8 mouse cellular contexts compared by ENCODE assay signal in genomic region chr6:137654776-137655175, GRCm38 (mm10). TPM values are rescaled to one million over a fixed set of nuclear protein-coding genes. Genes with fewer than 3 reads are reported as not detected.
DNase-seq lines count a peak whose midpoint lies in the region; ATAC-seq and TF ChIP-seq lines count a peak whose summit lies in the region.

Eps8 (minus strand) TSS chr6:137654876.

- H3K27ac ChIP-seq in cerebellum, adult 2 months (ENCODE audit: insufficient read depth, low read length) = no peak within 1 kb of the TSS
- no peak within 1 kb of the TSS for H3K27ac ChIP-seq in lung, embryonic 15.5 days
- no peak within 1 kb of the TSS for H3K27ac ChIP-seq in intestine, embryonic 14.5 days (ENCODE audit: low read depth)
- no peak within 1 kb of the TSS for H3K27ac ChIP-seq in neural tube, embryonic 15.5 days (replicated peaks)

- no peak within 1 kb of the TSS for H3K9ac ChIP-seq in lung, embryonic 15.5 days
- H3K9ac ChIP-seq in intestine, embryonic 14.5 days (ENCODE audit: low read length) = no peak within 1 kb of the TSS
- H3K9ac ChIP-seq in neural tube, embryonic 15.5 days (replicated peaks) = no peak within 1 kb of the TSS

- no peak within 1 kb of the TSS for H3K4me3 ChIP-seq in cerebellum, adult 2 months (replicated peaks; ENCODE audit: insufficient read depth, low read depth, low read length)
- no peak within 1 kb of the TSS for H3K4me3 ChIP-seq in lung, embryonic 15.5 days
- H3K4me3 ChIP-seq in intestine, embryonic 14.5 days (ENCODE audit: low read depth, low read length) = no peak within 1 kb of the TSS
- H3K4me3 ChIP-seq in neural tube, embryonic 15.5 days (replicated peaks) = no peak within 1 kb of the TSS

- H3K36me3 ChIP-seq in lung, embryonic 15.5 days = no peaks in the 10 kb centered on the region
- no peaks in the 10 kb centered on the region for H3K36me3 ChIP-seq in intestine, embryonic 14.5 days (ENCODE audit: control insufficient read depth, insufficient read depth, low read length)
- no peaks in the 10 kb centered on the region for H3K36me3 ChIP-seq in neural tube, embryonic 15.5 days

- no peak for TF ChIP-seq POLR2A in cerebellum, adult 2 months (IDR thresholded peaks at IDR 0.05; ENCODE audit: borderline replicate concordance, insufficient read depth, low read length)

- DNase-seq in cerebellum, adult 2 months = no peak
- DNase-seq in cerebellum, postnatal 4 days (ENCODE audit: low spot score in 2 of 2) = no peak
- no peak for DNase-seq in lung, postnatal 14 days
- DNase-seq in intestine, embryonic 14.5 days (ENCODE audit: low spot score) = no peak
- DNase-seq in c-Kit-positive CD71-positive TER-119-positive erythroid progenitor cells, embryonic 14.5 days (ENCODE audit: low spot score) = no peak
- no peak for DNase-seq in ovary, adult 18-20 months (ENCODE audit: low spot score)

- H3K27me3 ChIP-seq in cerebellum, adult 2 months (ENCODE audit: control insufficient read depth, insufficient read depth, low read length) = no peaks in the 10 kb centered on the region
- no peaks in the 10 kb centered on the region for H3K27me3 ChIP-seq in lung, embryonic 15.5 days
- no peaks in the 10 kb centered on the region for H3K27me3 ChIP-seq in intestine, embryonic 14.5 days (replicated peaks; ENCODE audit: control insufficient read depth, insufficient read depth, low read length)
- H3K27me3 ChIP-seq in neural tube, embryonic 15.5 days (replicated peaks) = no peaks in the 10 kb centered on the region

- 94% methylated on average over 2 of the region's 2 CpGs for WGBS in cerebellum, adult 2 months
- 81% methylated on average over 2 of the region's 2 CpGs for WGBS in lung, embryonic 15.5 days
- 83% methylated on average over 2 of the region's 2 CpGs for WGBS in intestine, embryonic 14.5 days
- 91% methylated on average over 2 of the region's 2 CpGs for WGBS in neural tube, embryonic 15.5 days

- no peaks in the 10 kb centered on the region for H3K4me1 ChIP-seq in cerebellum, adult 2 months (ENCODE audit: control insufficient read depth, insufficient read depth, low read length)
- no peaks in the 10 kb centered on the region for H3K4me1 ChIP-seq in lung, embryonic 15.5 days
- H3K4me1 ChIP-seq in intestine, embryonic 14.5 days (replicated peaks; ENCODE audit: control insufficient read depth, insufficient read depth, low read length) = no peaks in the 10 kb centered on the region
- no peaks in the 10 kb centered on the region for H3K4me1 ChIP-seq in neural tube, embryonic 15.5 days

- H3K9me3 ChIP-seq in lung, embryonic 15.5 days = no peaks in the 10 kb centered on the region
- H3K9me3 ChIP-seq in intestine, embryonic 14.5 days (ENCODE audit: control insufficient read depth, low read length) = peaks cover 5% of the 10 kb centered on the region; the same call in 1 of the 2 replicates
- H3K9me3 ChIP-seq in neural tube, embryonic 15.5 days (replicated peaks) = no peaks in the 10 kb centered on the region

- ATAC-seq in lung, embryonic 15.5 days (ENCODE audit: borderline replicate concordance, extremely low read depth, low FRiP score, low TSS enrichment) = no peak
- ATAC-seq in intestine, embryonic 14.5 days (replicated peaks; ENCODE audit: low FRiP score, low TSS enrichment, low read depth) = no peak
- no peak for ATAC-seq in neural tube, embryonic 15.5 days (ENCODE audit: low FRiP score)

- no peak within 1 kb of the TSS for H3K4me2 ChIP-seq in lung, embryonic 15.5 days
- no peak within 1 kb of the TSS for H3K4me2 ChIP-seq in intestine, embryonic 14.5 days (ENCODE audit: low read length)
- H3K4me2 ChIP-seq in neural tube, embryonic 15.5 days = no peak within 1 kb of the TSS

- TF ChIP-seq CTCF in cerebellum, adult 2 months (IDR thresholded peaks at IDR 0.05; ENCODE audit: borderline replicate concordance, insufficient read depth, low read depth, low read length) = no peak

RNA-seq across cellular contexts. Expression of gene Eps8, which starts in this region (rescaled TPM):
- polyA plus RNA-seq in cerebellum, adult 2 months (2012; rRNA removed) = 50.4 and 59.4 TPM in 2 replicates
- polyA plus RNA-seq in lung, embryonic 15.5 days (2015; fragmentation: Nextera tagmentation; extraction: Ambion mirVana) = 24.5 and 26.0 TPM in 2 replicates
- polyA plus RNA-seq in intestine, embryonic 14.5 days (2014; fragmentation: Nextera tagmentation; extraction: Ambion mirVana) = 52.3 and 61.3 TPM in 2 replicates
- polyA plus RNA-seq in neural tube, embryonic 15.5 days (2015; fragmentation: Nextera tagmentation; extraction: Ambion mirVana) = 22.5 and 29.1 TPM in 2 replicates
